28 mouse cellular contexts compared by ENCODE assay signal in genomic region chr6:127871436-127871835, GRCm38 (mm10). TPM values are rescaled to one million over a fixed set of nuclear protein-coding genes. Genes with fewer than 3 reads are reported as not detected.
A peak's percentile ranks its signal among the peaks of the same experiment; 100 is the strongest.
DNase-seq lines count a peak whose midpoint lies in the region; ATAC-seq and TF ChIP-seq lines count a peak whose summit lies in the region.
"Had no signal": no experiment of that assay in that cellular context is flagged by ENCODE, and none has a peak within 500 bp of the region (broad histone marks: within the 10 kb centered on the region; RNA-seq: fewer than 3 reads in every experiment).

No protein-coding gene starts in this region.

- no peak overlapping the region for H3K9ac ChIP-seq in limb, embryonic 14.5 days (ENCODE audit: low read depth, low read length, severe bottlenecking)
- H3K9ac ChIP-seq in midbrain, embryonic 11.5 days (ENCODE audit: low read length), result no peak overlapping the region
- H3K9ac ChIP-seq: hindbrain, embryonic 12.5 days; intestine, embryonic 15.5 days; liver, embryonic 13.5 days; midbrain, embryonic 12.5 days had no signal

- TF ChIP-seq POLR2A in embryonic fibroblast, embryonic 13.5 days (IDR thresholded peaks at IDR 0.05; ENCODE audit: low read depth, low read length), result no peak
- no peak for TF ChIP-seq POLR2A in limb, embryonic 14.5 days (IDR thresholded peaks at IDR 0.05; ENCODE audit: borderline replicate concordance, extremely low read depth, insufficient read depth, insufficient read length)

- ATAC-seq in limb, embryonic 14.5 days (ENCODE audit: low FRiP score, low read depth), result no peak
- no peak for ATAC-seq in midbrain, embryonic 11.5 days (ENCODE audit: low FRiP score)
- ATAC-seq: forebrain, embryonic 16.5 days; hindbrain, postnatal 0 days; intestine, embryonic 15.5 days; Patski had no signal

- no peak for TF ChIP-seq CTCF in embryonic fibroblast, embryonic 13.5 days (IDR thresholded peaks at IDR 0.05; ENCODE audit: borderline replicate concordance, insufficient read depth, low read length)

- no peaks in the 10 kb centered on the region for H3K36me3 ChIP-seq in embryonic facial prominence, embryonic 10.5 days (replicated peaks)
- H3K36me3 ChIP-seq in limb, embryonic 14.5 days (ENCODE audit: control insufficient read depth, insufficient read depth, low read length), result no peaks in the 10 kb centered on the region
- H3K36me3 ChIP-seq in midbrain, embryonic 11.5 days (ENCODE audit: control insufficient read depth, insufficient read depth, low read length), result no peaks in the 10 kb centered on the region
- H3K36me3 ChIP-seq: G1E; hindbrain, embryonic 12.5 days; intestine, embryonic 15.5 days; liver, embryonic 13.5 days; midbrain, embryonic 12.5 days had no signal

- no peaks in the 10 kb centered on the region for H3K9me3 ChIP-seq in embryonic facial prominence, embryonic 10.5 days
- no peaks in the 10 kb centered on the region for H3K9me3 ChIP-seq in limb, embryonic 14.5 days (ENCODE audit: control insufficient read depth, low read length)
- H3K9me3 ChIP-seq in midbrain, embryonic 11.5 days (ENCODE audit: control insufficient read depth, low read length), result peaks cover 4% of the 10 kb centered on the region; the same call in 1 of the 2 replicates
- H3K9me3 ChIP-seq: hindbrain, embryonic 12.5 days; intestine, embryonic 15.5 days; liver, embryonic 13.5 days; midbrain, embryonic 12.5 days had no signal

- H3K4me1 ChIP-seq in embryonic facial prominence, embryonic 10.5 days, result peaks cover 52% of the 10 kb centered on the region
- peaks cover 12% of the 10 kb centered on the region for H3K4me1 ChIP-seq in embryonic fibroblast, embryonic 13.5 days (ENCODE audit: control insufficient read depth, insufficient read depth, low read length)
- H3K4me1 ChIP-seq in limb, embryonic 14.5 days (ENCODE audit: control insufficient read depth, insufficient read depth, low read length), result peaks cover 35% of the 10 kb centered on the region
- no peaks in the 10 kb centered on the region for H3K4me1 ChIP-seq in midbrain, embryonic 11.5 days (ENCODE audit: control insufficient read depth, insufficient read depth, low read length)
- H3K4me1 ChIP-seq: intestine, embryonic 15.5 days; liver, embryonic 13.5 days; midbrain, embryonic 12.5 days had no signal

- no peaks in the 10 kb centered on the region for H3K27me3 ChIP-seq in embryonic facial prominence, embryonic 10.5 days (replicated peaks; ENCODE audit: low read depth, poor library complexity, severe bottlenecking)
- H3K27me3 ChIP-seq in limb, embryonic 14.5 days (ENCODE audit: control insufficient read depth, insufficient read depth, low read length), result no peaks in the 10 kb centered on the region
- H3K27me3 ChIP-seq in midbrain, embryonic 11.5 days (ENCODE audit: control insufficient read depth, insufficient read depth, low read length), result no peaks in the 10 kb centered on the region
- H3K27me3 ChIP-seq: hindbrain, embryonic 12.5 days; intestine, embryonic 15.5 days; liver, embryonic 13.5 days; midbrain, embryonic 12.5 days had no signal

- peak overlapping the region; percentile 90 for H3K27ac ChIP-seq in embryonic facial prominence, embryonic 10.5 days (replicated peaks)
- H3K27ac ChIP-seq in embryonic fibroblast, embryonic 13.5 days (ENCODE audit: insufficient read depth, low read length), result peak overlapping the region; percentile 92; the same call in 1 of the 2 replicates
- H3K27ac ChIP-seq in limb, embryonic 14.5 days (replicated peaks; ENCODE audit: low read depth, low read length), result peak overlapping the region; percentile 94; the same call in 1 of the 2 replicates
- H3K27ac ChIP-seq in midbrain, embryonic 11.5 days (ENCODE audit: low read depth, low read length), result no peak overlapping the region
- H3K27ac ChIP-seq: hindbrain, postnatal 0 days; layer of hippocampus, adult 2 months; liver, embryonic 13.5 days; midbrain, embryonic 12.5 days had no signal

- H3K4me3 ChIP-seq in embryonic facial prominence, embryonic 10.5 days, result no peak overlapping the region
- no peak overlapping the region for H3K4me3 ChIP-seq in embryonic fibroblast, embryonic 13.5 days (ENCODE audit: insufficient read depth, low read length)
- no peak overlapping the region for H3K4me3 ChIP-seq in limb, embryonic 14.5 days (replicated peaks; ENCODE audit: low read length)
- no peak overlapping the region for H3K4me3 ChIP-seq in midbrain, embryonic 11.5 days (ENCODE audit: low read depth, low read length)
- H3K4me3 ChIP-seq: hindbrain, embryonic 12.5 days; intestine, embryonic 15.5 days; layer of hippocampus, adult 2 months; liver, embryonic 13.5 days; midbrain, embryonic 12.5 days had no signal

- 70% methylated on average over 6 of the region's 6 CpGs for WGBS in embryonic facial prominence, embryonic 10.5 days
- WGBS in limb, embryonic 14.5 days, result 94% methylated on average over 6 of the region's 6 CpGs
- 93% methylated on average over 6 of the region's 6 CpGs for WGBS in midbrain, embryonic 11.5 days

- H3K4me2 ChIP-seq in limb, embryonic 14.5 days (replicated peaks; ENCODE audit: low read depth, low read length, severe bottlenecking), result no peak overlapping the region
- no peak overlapping the region for H3K4me2 ChIP-seq in midbrain, embryonic 11.5 days
- H3K4me2 ChIP-seq: heart, embryonic 11.5 days; hindbrain, embryonic 12.5 days; intestine, embryonic 15.5 days; liver, embryonic 13.5 days; midbrain, embryonic 12.5 days had no signal

- DNase-seq in 3T3-L1 (ENCODE audit: low read depth, low spot score), result peak; percentile 94
- no peak for DNase-seq in embryonic facial prominence, embryonic 10.5 days (ENCODE audit: low spot score)
- no peak for DNase-seq in limb, embryonic 14.5 days (ENCODE audit: low spot score)
- DNase-seq in urinary bladder, adult 18-20 months (ENCODE audit: low spot score in 2 of 2), result no peak
- DNase-seq in thymus, postnatal 4 days, result no peak
- no peak for DNase-seq in midbrain, embryonic 11.5 days (ENCODE audit: low spot score, missing footprints)
- DNase-seq: adrenal gland, postnatal 10 days; cerebellum, adult 8-10 months; cerebellum, postnatal 25 days; gastrocnemius, postnatal 10 days; heart, postnatal 36 days; kidney, adult 2 months; kidney, postnatal 36 days; liver, embryonic 13.5 days; lung, adult 18-20 months; lung, postnatal 10 days; retina, postnatal 1 day; right cerebral cortex, postnatal 14 days had no signal

RNA-seq across cellular contexts. Expression of gene Tspan11, which starts 16.0 kb away (rescaled TPM):
- 3.9 and 6.9 TPM in 2 replicates for polyA plus RNA-seq in embryonic facial prominence, embryonic 10.5 days (2016; fragmentation: Nextera tagmentation; extraction: Ambion mirVana)
- 12.8 and 17.9 TPM in 2 replicates for polyA plus RNA-seq in embryonic fibroblast, embryonic 13.5 days (2011; ENCODE audit: insufficient read length, low read depth, missing spikeins)
- polyA plus RNA-seq in limb, embryonic 14.5 days (2012; rRNA removed), result 18.5 and 20.1 TPM in 2 replicates
- 19.8 and 25.2 TPM in 2 replicates for polyA plus RNA-seq in limb, embryonic 14.5 days (2014; fragmentation: Nextera tagmentation; extraction: Ambion mirVana)
- polyA plus RNA-seq in midbrain, embryonic 11.5 days (2014; fragmentation: Nextera tagmentation; extraction: Ambion mirVana), result 10.8 and 13.3 TPM in 2 replicates
- polyA plus RNA-seq: G1E, Patski had no signal
